Mouse (Mus musculus) left cerebral cortex, adult 8-10 months (tissue): Measurements from ENCODE around the gene Gm29094. TPM values are rescaled to one million over a fixed set of nuclear protein-coding genes. Genes with fewer than 3 reads are reported as not detected.
"Not testable (repeated sequence)": the region's sequence is repeated elsewhere in the genome, so short reads cannot be mapped to it uniquely, and the experiment has no call there.

Experiments
- DNase-seq, 2 experiments: peaks; one replicate each; pipeline ENCODE4 v3.0.0; 2022; ENCODE audit warnings: low spot score in 2 of 2
- total RNA-seq, 4 experiments: library from RNA; stranded (reverse); gene quantifications; 2 replicates each; pipeline ENCODE4 v1.2.4; 2022

Gene Gm29094
- total RNA-seq, 4 experiments from 2014 or later: 0.70 to 2.3 TPM; not detected in 2

- not testable (repeated sequence) for DNase-seq
Measured at GRCm38 (mm10) chr9:89240516-89241019, 41.4 kb downstream of the Gm29094 start.

DNA sequence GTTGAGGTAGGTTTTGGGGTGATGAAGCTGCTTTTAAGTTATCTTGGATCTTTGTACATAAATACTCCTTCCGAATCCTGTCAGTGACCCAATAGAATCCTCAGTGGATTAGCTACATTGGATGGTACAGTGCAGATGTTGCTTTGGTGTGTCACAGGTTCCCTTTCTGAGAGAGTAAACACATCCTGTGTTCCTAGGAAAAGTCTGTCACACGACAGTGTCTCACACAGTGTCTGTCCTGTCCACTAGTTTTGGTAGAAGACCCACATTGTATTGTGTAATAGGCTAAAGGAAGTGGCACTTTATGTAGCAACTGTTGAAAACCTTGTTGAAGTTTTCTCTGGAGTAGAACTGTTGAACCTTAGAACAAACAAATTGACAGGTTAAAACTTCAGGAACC, 54.2 kb downstream of the Gm29094 start:
- no peak for DNase-seq

DNA sequence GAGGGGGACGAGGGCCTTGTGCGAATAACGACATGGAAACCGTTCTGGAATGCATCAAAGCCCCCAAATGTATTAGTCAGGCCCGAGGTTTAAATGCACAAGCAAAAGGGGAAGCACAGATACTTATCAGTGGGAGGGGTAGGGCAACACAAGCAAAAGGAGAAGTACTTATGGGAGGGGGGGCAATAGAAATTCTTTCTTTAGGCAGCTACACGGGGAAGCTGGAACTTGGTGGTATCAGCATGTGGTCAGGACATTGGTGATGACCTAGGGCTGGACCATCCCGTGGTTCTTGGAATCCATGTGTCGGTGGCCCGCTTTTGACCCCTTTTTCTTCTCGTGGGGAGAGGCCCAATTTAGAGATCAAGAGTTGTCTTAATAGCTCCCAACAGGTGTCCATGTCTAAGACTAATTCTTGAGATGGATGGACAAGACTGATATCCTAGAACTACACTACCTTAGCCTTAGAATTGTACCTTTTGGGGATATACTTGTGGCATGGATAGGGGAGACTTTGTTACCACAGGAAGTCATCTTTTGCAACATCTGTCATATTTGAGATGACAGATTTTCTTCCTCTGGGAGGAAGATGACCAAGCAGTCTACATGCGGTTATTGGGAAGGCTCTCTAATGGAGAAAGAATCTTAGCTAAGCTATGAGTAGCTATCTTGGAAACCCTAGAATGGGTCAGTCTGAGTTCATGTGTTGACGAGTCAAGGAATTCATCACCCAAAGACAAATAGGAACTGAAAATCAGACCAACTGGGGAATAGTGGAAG, 57.6 kb downstream of the Gm29094 start:
- no peak for DNase-seq

GRCm38 (mm10) chr9:89263968-89264367, 64.8 kb downstream of the Gm29094 start:
- no peak for DNase-seq

- DNase-seq: no peak
Measured at GRCm38 (mm10) chr9:89264571-89264970, 65.4 kb downstream of the Gm29094 start.

Other genes starting within 250 kb of the Gm29094 start
- gene Bcl2a1a, start 242.5 kb upstream of the Gm29094 start, total RNA-seq: 1 to 10 TPM in 1 of 4 experiments, under 1 TPM in 1, not detected in 2; 0.98 to 1.7 TPM
- gene Trim43b, start 106.5 kb upstream of the Gm29094 start, total RNA-seq: under 1 TPM in 2 of 4 experiments, not detected in 2; 0.28 to 0.61 TPM
- gene Bcl2a1b, start 170 bp upstream of the Gm29094 start, total RNA-seq: 1 to 10 TPM in 2 of 4 experiments, not detected in 2; 3.7 to 5.6 TPM
- 10 to 100 TPM; 29.1 to 49.2 (median 42.0) TPM for gene Mthfs, start 11.3 kb downstream of the Gm29094 start, total RNA-seq